Mouse (Mus musculus) neutrophil, adult 5-6 weeks (primary cell): ENCODE data around the gene Ryr1. TPM values are rescaled to one million over a fixed set of nuclear protein-coding genes. Genes with fewer than 3 reads are reported as not detected.
A peak's percentile ranks its signal among the peaks of the same experiment; 100 is the strongest.

Source experiments
- ATAC-seq: fragments of 151-379, 151-347 bp; 2 replicates; pipeline ENCODE4 v1.8.0; 2017; ENCODE audit warnings: mild to moderate bottlenecking, moderate TSS enrichment; ENCODE audit not compliant: insufficient number of reproducible peaks, poor library complexity, low FRiP score, severe bottlenecking; ENCODE audit errors: extremely low read depth
- total RNA-seq: library from RNA; stranded (forward); fragments of 200-1000 nt; gene quantifications from 2 replicates; pipeline ENCODE4 v1.2.3, GENCODE M21; 2017

Ryr1 gene
- total RNA-seq, 1 experiment from 2014 or later: 1.0 TPM

- no peak for ATAC-seq
Measured at GRCm38 (mm10) chr7:29014984-29015383, 110.0 kb downstream of the Ryr1 start.

GRCm38 (mm10) chr7:29008714-29009113 lies 116.3 kb downstream of the Ryr1 start:
- ATAC-seq: peak; percentile 35; the same call in 1 of the 2 replicates

- no peak for ATAC-seq
Measured at GRCm38 (mm10) chr7:29008171-29008570, 116.8 kb downstream of the Ryr1 start.

GRCm38 (mm10) chr7:29007224-29008101 lies 117.5 kb downstream of the Ryr1 start:
- ATAC-seq: peak; percentile 55

GRCm38 (mm10) chr7:29000651-29001605 lies 124.1 kb downstream of the Ryr1 start:
- ATAC-seq: peak; percentile 73

GRCm38 (mm10) chr7:28993402-28993801 lies 131.6 kb downstream of the Ryr1 start:
- ATAC-seq: no peak

GRCm38 (mm10) chr7:28992997-28993396 lies 132.0 kb downstream of the Ryr1 start:
- ATAC-seq: no peak

- no peak for ATAC-seq
Measured at GRCm38 (mm10) chr7:28991616-28992015, 133.4 kb downstream of the Ryr1 start.

- no peak for ATAC-seq
Measured at GRCm38 (mm10) chr7:28990766-28991273, 134.2 kb downstream of the Ryr1 start.

GRCm38 (mm10) chr7:28985207-28985606 lies 139.8 kb downstream of the Ryr1 start:
- no peak for ATAC-seq

- no peak for ATAC-seq
Measured at GRCm38 (mm10) chr7:28984452-28984851, 140.5 kb downstream of the Ryr1 start.

GRCm38 (mm10) chr7:28983849-28984248 lies 141.1 kb downstream of the Ryr1 start:
- no peak for ATAC-seq

- no peak for ATAC-seq
Measured at GRCm38 (mm10) chr7:28983141-28983564, 141.8 kb downstream of the Ryr1 start.

- peak; percentile 80 for ATAC-seq
Measured at GRCm38 (mm10) chr7:28982274-28983013, 142.5 kb downstream of the Ryr1 start.

GRCm38 (mm10) chr7:28981651-28982273 lies 143.2 kb downstream of the Ryr1 start, which contains the start of the genes Eif3k and Map4k1:
Gene Eif3k (minus strand): TSS chr7:28981864.
Gene Map4k1 (plus strand): TSS chr7:28982050.
- peak; percentile 72 for ATAC-seq

GRCm38 (mm10) chr7:28977556-28977955 lies 147.4 kb downstream of the Ryr1 start:
- ATAC-seq: no peak

- ATAC-seq: no peak
Measured at GRCm38 (mm10) chr7:28973025-28973424, 152.0 kb downstream of the Ryr1 start.

GRCm38 (mm10) chr7:28972542-28972985 lies 152.4 kb downstream of the Ryr1 start:
- ATAC-seq: peak; percentile 59
